Mouse (Mus musculus): Measurements from ENCODE around the gene Per1. TPM values are rescaled to one million over a fixed set of nuclear protein-coding genes. Genes with fewer than 3 reads are reported as not detected.

Per1 gene
- polyA plus RNA-seq (2014; fragmentation: Nextera tagmentation; extraction: Ambion mirVana) = 6.0 and 7.3 TPM in 2 replicates

DNA sequence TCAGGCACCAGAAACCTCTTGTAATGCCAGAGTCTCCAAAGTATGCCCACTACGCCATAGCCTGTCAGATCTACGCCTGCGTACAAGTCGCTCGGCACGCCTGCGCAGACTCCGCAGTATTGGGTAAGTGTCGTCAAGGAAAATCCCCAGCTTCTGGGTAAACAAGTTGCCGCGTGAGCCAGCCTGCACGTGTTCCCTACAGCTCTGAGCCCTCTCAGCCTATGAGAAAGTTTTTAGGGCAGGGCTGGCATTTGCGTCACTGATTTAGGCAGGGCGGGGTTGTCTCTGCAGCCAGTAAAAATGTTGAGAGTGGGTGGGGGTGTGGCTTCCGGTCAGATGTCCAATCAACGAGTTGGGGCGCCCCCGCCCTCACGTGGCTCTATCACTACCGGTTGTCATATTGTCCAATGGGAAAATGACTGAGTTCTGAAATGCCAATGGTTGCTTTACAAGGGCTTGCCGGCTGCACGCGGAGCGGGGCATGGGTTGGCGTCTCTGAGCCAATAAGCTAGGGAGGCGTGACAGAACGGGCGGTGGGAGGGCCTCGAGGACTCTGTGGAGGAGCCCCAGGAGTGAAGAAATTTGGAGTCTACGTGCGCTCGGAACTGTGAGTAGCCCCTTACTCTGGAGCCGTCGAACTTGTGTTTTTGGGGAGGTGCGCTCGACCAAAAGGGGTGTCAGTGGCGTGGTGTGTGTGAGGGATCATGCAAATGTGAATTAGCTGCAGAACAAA is at the start of gene Per1:
Per1 (plus strand) TSS at position 521 of the 733 bp plus-strand sequence.
- Histone ChIP-seq H3K4me2 (peak within 1 kb of the TSS; percentile 92), H3K4me3 (ENCODE audit: low read depth, low read length) (peak within 1 kb of the TSS; percentile 43), H3K27ac (ENCODE audit: low read depth, low read length) (no peak within 1 kb of the TSS), H3K36me3 (ENCODE audit: control insufficient read depth, insufficient read depth, low read length) (no peaks in the 10 kb centered on the region; the same call in 1 of the 2 replicates), H3K27me3 (ENCODE audit: control insufficient read depth, insufficient read depth, low read length) (0 out of 2 replicates have a peak, but pooled peaks cover 2% of the 10 kb centered on the region), H3K9ac (ENCODE audit: low read length) (peak within 1 kb of the TSS; percentile 54), H3K9me3 (ENCODE audit: control insufficient read depth, low read length) (no peaks in the 10 kb centered on the region), H3K4me1 (ENCODE audit: control insufficient read depth, insufficient read depth, low read length) (peaks cover 48% of the 10 kb centered on the region)
- ATAC-seq (ENCODE audit: low FRiP score) = peak; percentile 93
- DNase-seq (ENCODE audit: low spot score, missing footprints) = peak; percentile 99
- WGBS = under 1% methylated on average over 37 of the region's 37 CpGs

- Histone ChIP-seq H3K36me3 (ENCODE audit: control insufficient read depth, insufficient read depth, low read length) (peaks cover 8% of the 10 kb centered on the region), H3K27ac (ENCODE audit: low read depth, low read length) (peak within 1 kb of the TSS; percentile 88), H3K4me1 (ENCODE audit: control insufficient read depth, insufficient read depth, low read length) (peaks cover 15% of the 10 kb centered on the region), H3K27me3 (ENCODE audit: control insufficient read depth, insufficient read depth, low read length) (no peaks in the 10 kb centered on the region), H3K9me3 (ENCODE audit: control insufficient read depth, low read length) (no peaks in the 10 kb centered on the region), H3K9ac (ENCODE audit: low read length) (peak within 1 kb of the TSS; percentile 92), H3K4me2 (peak within 1 kb of the TSS; percentile 82), H3K4me3 (ENCODE audit: low read depth, low read length) (peak within 1 kb of the TSS; percentile 81)
- DNase-seq (ENCODE audit: low spot score, missing footprints) (peak; percentile 98), ATAC-seq (ENCODE audit: low FRiP score) (peak; percentile 79)
- WGBS = 1% methylated on average over 51 of the region's 54 CpGs
Measured at GRCm38 (mm10) chr11:69045531-69046394, 49.3 kb upstream of the Per1 start, which contains the start of gene Aurkb. Gene Aurkb, plus strand, starts transcription at chr11:69045647.

DNA sequence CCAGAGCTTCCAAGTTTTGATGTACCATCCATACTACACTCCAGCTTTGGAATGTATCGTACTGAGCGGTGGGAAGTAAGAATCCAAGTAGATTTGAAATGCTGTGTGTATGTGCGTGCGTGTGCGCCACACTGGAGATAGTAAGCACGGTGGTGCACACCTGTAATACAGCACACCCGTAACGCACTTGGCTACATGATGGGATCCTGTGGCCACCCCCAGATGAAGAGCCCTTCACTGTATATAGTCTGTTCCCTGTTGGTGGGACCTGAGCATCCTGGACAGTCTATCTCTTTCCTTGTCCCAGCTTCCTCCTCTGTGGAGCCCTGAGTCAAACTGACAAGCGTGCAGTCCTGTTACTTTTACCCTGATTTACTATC is 48.6 kb upstream of the Per1 start:
- Histone ChIP-seq H3K36me3 (ENCODE audit: control insufficient read depth, insufficient read depth, low read length) (peaks cover 9% of the 10 kb centered on the region), H3K27me3 (ENCODE audit: control insufficient read depth, insufficient read depth, low read length) (no peaks in the 10 kb centered on the region), H3K4me1 (ENCODE audit: control insufficient read depth, insufficient read depth, low read length) (peaks cover 15% of the 10 kb centered on the region), H3K27ac (ENCODE audit: low read depth, low read length) (0 out of 2 replicates have a peak overlapping the region, but pooled peaks have one; percentile 88), H3K4me3 (ENCODE audit: low read depth, low read length) (peak overlapping the region; percentile 81), H3K4me2 (peak overlapping the region; percentile 82), H3K9me3 (ENCODE audit: control insufficient read depth, low read length) (no peaks in the 10 kb centered on the region), H3K9ac (ENCODE audit: low read length) (peak overlapping the region; percentile 92)
- no peak for ATAC-seq (ENCODE audit: low FRiP score)
- DNase-seq (ENCODE audit: low spot score, missing footprints) = no peak
- 22% methylated on average over 9 of the region's 9 CpGs for WGBS

GRCm38 (mm10) chr11:69047592-69047991 is 47.4 kb upstream of the Per1 start:
- H3K36me3 ChIP-seq (ENCODE audit: control insufficient read depth, insufficient read depth, low read length) = peaks cover 9% of the 10 kb centered on the region
- H3K4me2 ChIP-seq = no peak overlapping the region; the same call in 1 of the 2 replicates
- 90% methylated on average over 12 of the region's 12 CpGs for WGBS
- peaks cover 15% of the 10 kb centered on the region for H3K4me1 ChIP-seq (ENCODE audit: control insufficient read depth, insufficient read depth, low read length)
- H3K27me3 ChIP-seq (ENCODE audit: control insufficient read depth, insufficient read depth, low read length) = no peaks in the 10 kb centered on the region
- no peak overlapping the region for H3K9ac ChIP-seq (ENCODE audit: low read length)
- H3K27ac ChIP-seq (ENCODE audit: low read depth, low read length) = no peak overlapping the region
- H3K9me3 ChIP-seq (ENCODE audit: control insufficient read depth, low read length) = no peaks in the 10 kb centered on the region
- DNase-seq (ENCODE audit: low spot score, missing footprints) = no peak
- no peak for ATAC-seq (ENCODE audit: low FRiP score)
- H3K4me3 ChIP-seq (ENCODE audit: low read depth, low read length) = no peak overlapping the region

DNA sequence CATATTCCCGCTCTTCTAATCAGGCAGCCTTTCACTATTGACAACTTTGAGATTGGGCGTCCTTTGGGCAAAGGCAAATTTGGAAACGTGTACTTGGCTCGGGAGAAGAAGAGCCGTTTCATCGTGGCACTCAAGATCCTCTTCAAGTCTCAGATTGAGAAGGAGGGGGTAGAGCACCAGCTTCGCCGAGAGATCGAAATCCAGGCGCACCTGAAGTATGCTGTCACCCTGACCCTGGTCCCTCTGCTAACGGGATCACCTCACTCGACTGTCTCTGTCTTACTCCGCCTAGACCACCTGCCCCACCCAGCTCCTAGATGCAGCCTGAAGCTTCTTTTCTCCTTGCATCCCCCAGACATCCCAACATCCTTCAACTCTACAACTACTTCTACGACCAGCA is 46.9 kb upstream of the Per1 start:
- Histone ChIP-seq H3K4me1 (ENCODE audit: control insufficient read depth, insufficient read depth, low read length) (peaks cover 15% of the 10 kb centered on the region), H3K36me3 (ENCODE audit: control insufficient read depth, insufficient read depth, low read length) (peaks cover 9% of the 10 kb centered on the region), H3K9ac (ENCODE audit: low read length) (no peak overlapping the region), H3K4me3 (ENCODE audit: low read depth, low read length) (no peak overlapping the region), H3K4me2 (no peak overlapping the region), H3K9me3 (ENCODE audit: control insufficient read depth, low read length) (no peaks in the 10 kb centered on the region), H3K27me3 (ENCODE audit: control insufficient read depth, insufficient read depth, low read length) (no peaks in the 10 kb centered on the region), H3K27ac (ENCODE audit: low read depth, low read length) (no peak overlapping the region)
- ATAC-seq (ENCODE audit: low FRiP score) (no peak), DNase-seq (ENCODE audit: low spot score, missing footprints) (no peak)
- WGBS = 91% methylated on average over 14 of the region's 14 CpGs

DNA sequence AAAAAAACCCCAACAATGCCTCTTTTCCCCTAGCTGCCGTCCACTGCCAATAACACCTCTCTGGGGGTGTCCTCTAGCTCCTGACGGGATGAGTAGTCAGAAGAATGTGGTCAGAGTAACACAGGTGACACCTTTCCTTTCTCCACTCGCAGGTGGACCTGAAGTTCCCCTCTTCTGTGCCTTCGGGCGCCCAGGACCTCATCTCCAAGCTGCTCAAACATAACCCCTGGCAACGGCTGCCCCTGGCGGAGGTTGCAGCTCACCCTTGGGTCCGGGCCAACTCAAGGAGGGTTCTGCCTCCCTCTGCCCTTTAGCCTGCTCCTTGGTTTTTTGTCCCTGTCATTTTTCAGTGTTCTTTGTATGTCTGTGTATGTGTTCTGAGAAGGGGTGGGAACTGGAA is 44.3 kb upstream of the Per1 start:
- 88% methylated on average over 8 of the region's 8 CpGs for WGBS
- Histone ChIP-seq H3K9ac (ENCODE audit: low read length) (no peak overlapping the region), H3K27ac (ENCODE audit: low read depth, low read length) (no peak overlapping the region), H3K9me3 (ENCODE audit: control insufficient read depth, low read length) (no peaks in the 10 kb centered on the region), H3K4me1 (ENCODE audit: control insufficient read depth, insufficient read depth, low read length) (peaks cover 15% of the 10 kb centered on the region), H3K27me3 (ENCODE audit: control insufficient read depth, insufficient read depth, low read length) (no peaks in the 10 kb centered on the region), H3K36me3 (ENCODE audit: control insufficient read depth, insufficient read depth, low read length) (peaks cover 13% of the 10 kb centered on the region), H3K4me3 (ENCODE audit: low read depth, low read length) (no peak overlapping the region), H3K4me2 (no peak overlapping the region)
- ATAC-seq (ENCODE audit: low FRiP score) = no peak
- DNase-seq (ENCODE audit: low spot score, missing footprints) = no peak

- no peak overlapping the region for H3K4me2 ChIP-seq
- WGBS = 68% methylated on average over 4 of the region's 4 CpGs
- no peaks in the 10 kb centered on the region for H3K9me3 ChIP-seq (ENCODE audit: control insufficient read depth, low read length)
- no peak overlapping the region for H3K4me3 ChIP-seq (ENCODE audit: low read depth, low read length)
- DNase-seq (ENCODE audit: low spot score, missing footprints) = peak; percentile 76
- peaks cover 8% of the 10 kb centered on the region for H3K4me1 ChIP-seq (ENCODE audit: control insufficient read depth, insufficient read depth, low read length)
- no peak for ATAC-seq (ENCODE audit: low FRiP score)
- H3K36me3 ChIP-seq (ENCODE audit: control insufficient read depth, insufficient read depth, low read length) = peaks cover 13% of the 10 kb centered on the region
- no peak overlapping the region for H3K27ac ChIP-seq (ENCODE audit: low read depth, low read length)
- no peak overlapping the region for H3K9ac ChIP-seq (ENCODE audit: low read length)
- H3K27me3 ChIP-seq (ENCODE audit: control insufficient read depth, insufficient read depth, low read length) = no peaks in the 10 kb centered on the region
Measured at GRCm38 (mm10) chr11:69051771-69052170, 43.2 kb upstream of the Per1 start.

DNA sequence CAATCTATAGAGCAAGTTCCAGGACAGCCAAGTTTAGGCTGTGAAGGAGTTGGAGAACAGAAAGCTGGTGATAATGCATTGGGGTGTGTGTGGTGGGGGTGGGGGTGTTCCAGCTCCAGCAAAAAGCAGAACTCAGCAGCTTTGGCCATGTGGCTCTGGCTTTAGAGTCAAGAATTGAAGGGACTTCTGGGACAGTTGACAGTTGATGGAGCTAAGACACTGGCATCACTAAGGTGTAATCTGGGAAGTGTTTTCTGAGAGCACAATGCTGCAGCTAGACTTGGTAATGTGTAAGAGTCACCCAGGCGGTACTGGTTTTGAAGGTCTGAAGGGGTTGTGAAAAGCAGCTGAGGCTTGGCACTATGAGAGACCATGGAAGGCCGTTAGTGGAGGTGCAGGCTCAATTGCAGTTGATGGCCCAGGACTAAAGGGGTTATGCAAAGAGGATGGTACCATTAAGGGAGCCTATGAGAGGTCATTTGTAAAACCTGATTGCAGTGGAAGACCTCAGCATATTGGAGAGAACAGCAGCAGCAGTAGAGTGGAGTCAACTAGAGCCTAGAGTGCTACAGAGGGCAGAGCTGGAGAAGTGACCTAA is 42.1 kb upstream of the Per1 start:
- Histone ChIP-seq H3K4me3 (ENCODE audit: low read depth, low read length) (no peak overlapping the region), H3K4me2 (no peak overlapping the region), H3K9me3 (ENCODE audit: control insufficient read depth, low read length) (no peaks in the 10 kb centered on the region), H3K27ac (ENCODE audit: low read depth, low read length) (no peak overlapping the region), H3K36me3 (ENCODE audit: control insufficient read depth, insufficient read depth, low read length) (peaks cover 13% of the 10 kb centered on the region), H3K9ac (ENCODE audit: low read length) (no peak overlapping the region), H3K4me1 (ENCODE audit: control insufficient read depth, insufficient read depth, low read length) (peaks cover 2% of the 10 kb centered on the region; the same call in 1 of the 2 replicates), H3K27me3 (ENCODE audit: control insufficient read depth, insufficient read depth, low read length) (no peaks in the 10 kb centered on the region)
- WGBS = 90% methylated on average over 2 of the region's 2 CpGs
- DNase-seq (ENCODE audit: low spot score, missing footprints) = no peak
- ATAC-seq (ENCODE audit: low FRiP score) = no peak
